Mouse (Mus musculus) mature B cell (primary cell): ENCODE data around the gene Gm20695.

ENCODE experiments used
- in situ Hi-C: fragments of 300-500 bp; cut with MboI; formaldehyde crosslinking; loops from 2 replicates; pipeline ENCODE4 v1.14.3; 2019

Gm20695 gene

GRCm38 (mm10) chr16:3895173-3895792, 10.8 kb downstream of the Gm20695 start:
- in situ Hi-C loops: no loop called here

- in situ Hi-C loops: no loop called here
Observed at GRCm38 (mm10) chr16:3896046-3896445, 11.6 kb downstream of the Gm20695 start.

- in situ Hi-C loops: no loop called here
Observed at GRCm38 (mm10) chr16:3896553-3896952, 12.1 kb downstream of the Gm20695 start.

GRCm38 (mm10) chr16:3907471-3907870, 23.0 kb downstream of the Gm20695 start:
- in situ Hi-C loops: no loop called here

- in situ Hi-C loops: no loop called here
Observed at GRCm38 (mm10) chr16:3908537-3909111, 24.2 kb downstream of the Gm20695 start, which contains the start of the genes 1700037C18Rik and Cluap1. TSS of gene 1700037C18Rik (minus strand) at chr16:3908689. TSS of gene Cluap1 (plus strand) at chr16:3908801.

- in situ Hi-C loops: no loop called here
Observed at GRCm38 (mm10) chr16:3909118-3909517, 24.7 kb downstream of the Gm20695 start.

GRCm38 (mm10) chr16:3920756-3921155, 36.3 kb downstream of the Gm20695 start:
- in situ Hi-C loops: no loop called here

- in situ Hi-C loops: no loop called here
Observed at GRCm38 (mm10) chr16:3923515-3923914, 39.1 kb downstream of the Gm20695 start.

GRCm38 (mm10) chr16:3923966-3924365, 39.5 kb downstream of the Gm20695 start:
- in situ Hi-C loops: no loop called here

GRCm38 (mm10) chr16:3928582-3928981, 44.1 kb downstream of the Gm20695 start:
- in situ Hi-C loops: no loop called here

GRCm38 (mm10) chr16:3929151-3929550, 44.7 kb downstream of the Gm20695 start:
- in situ Hi-C loops: no loop called here

- in situ Hi-C loops: no loop called here
Observed at GRCm38 (mm10) chr16:3933536-3933935, 49.1 kb downstream of the Gm20695 start.

GRCm38 (mm10) chr16:3934091-3934490, 49.6 kb downstream of the Gm20695 start:
- in situ Hi-C loops: no loop called here

GRCm38 (mm10) chr16:3934701-3935100, 50.3 kb downstream of the Gm20695 start:
- in situ Hi-C loops: no loop called here

- in situ Hi-C loops: no loop called here
Observed at GRCm38 (mm10) chr16:3951141-3951540, 66.7 kb downstream of the Gm20695 start.

- in situ Hi-C loops: no loop called here
Observed at GRCm38 (mm10) chr16:3956369-3956768, 71.9 kb downstream of the Gm20695 start.

GRCm38 (mm10) chr16:3959261-3959660, 74.8 kb downstream of the Gm20695 start:
- in situ Hi-C loops: no loop called here

- in situ Hi-C loops: no loop called here
Observed at GRCm38 (mm10) chr16:3964990-3965389, 80.5 kb downstream of the Gm20695 start.

GRCm38 (mm10) chr16:3965534-3965933, 81.1 kb downstream of the Gm20695 start:
- in situ Hi-C loops: no loop called here
